9 mouse cellular contexts compared by ENCODE assay signal in genomic region chr12:108761209-108761608, GRCm38 (mm10). TPM values are rescaled to one million over a fixed set of nuclear protein-coding genes. Genes with fewer than 3 reads are reported as not detected.
DNase-seq lines count a peak whose midpoint lies in the region; ATAC-seq lines count a peak whose summit lies in the region.
"Had no signal": no experiment of that assay in that cellular context is flagged by ENCODE, and none has a peak within 500 bp of the region (broad histone marks: within the 10 kb centered on the region; RNA-seq: fewer than 3 reads in every experiment).

No protein-coding gene starts in this region.

- no peak overlapping the region for H3K9ac ChIP-seq in hindbrain, embryonic 12.5 days
- H3K9ac ChIP-seq: midbrain, embryonic 15.5 days had no signal

- peaks cover 3% of the 10 kb centered on the region for H3K36me3 ChIP-seq in megakaryocyte, embryonic 14.5 days (replicated peaks; ENCODE audit: low read length)
- H3K36me3 ChIP-seq in hindbrain, embryonic 12.5 days: no peaks in the 10 kb centered on the region
- no peaks in the 10 kb centered on the region for H3K36me3 ChIP-seq in hindbrain, embryonic 10.5 days
- H3K36me3 ChIP-seq: midbrain, embryonic 15.5 days had no signal

- peak overlapping the region; percentile 73 for H3K4me3 ChIP-seq in megakaryocyte, embryonic 14.5 days (replicated peaks)
- H3K4me3 ChIP-seq in hindbrain, embryonic 12.5 days: no peak overlapping the region
- no peak overlapping the region for H3K4me3 ChIP-seq in hindbrain, embryonic 10.5 days
- H3K4me3 ChIP-seq: midbrain, embryonic 15.5 days had no signal

- peak; percentile 59 to 67 for DNase-seq in B cell, adult 2 months
- peak; percentile 50 for DNase-seq in MEL-GATA-1-ER (ENCODE audit: extremely low read depth, low read depth)
- DNase-seq in kidney, postnatal 25 days: peak; percentile 23 to 67
- no peak for DNase-seq in hindbrain, embryonic 10.5 days (ENCODE audit: low spot score)
- no peak for DNase-seq in layer of hippocampus, postnatal 36 days

- no peak for ATAC-seq in megakaryocyte-erythroid progenitor cell, adult 5-6 weeks (replicated peaks; ENCODE audit: low FRiP score, low TSS enrichment, poor library complexity, severe bottlenecking)
- ATAC-seq in hindbrain, embryonic 12.5 days (ENCODE audit: low FRiP score): no peak
- ATAC-seq: midbrain, embryonic 15.5 days had no signal

- 77% methylated on average over 4 of the region's 4 CpGs for WGBS in hindbrain, embryonic 12.5 days
- WGBS in hindbrain, embryonic 10.5 days: 73% methylated on average over 4 of the region's 4 CpGs

- peaks cover 78% of the 10 kb centered on the region for H3K4me1 ChIP-seq in megakaryocyte, embryonic 14.5 days
- H3K4me1 ChIP-seq in hindbrain, embryonic 12.5 days: peaks cover 11% of the 10 kb centered on the region
- peaks cover 33% of the 10 kb centered on the region for H3K4me1 ChIP-seq in hindbrain, embryonic 10.5 days (replicated peaks)
- H3K4me1 ChIP-seq: midbrain, embryonic 15.5 days had no signal

- H3K9me3 ChIP-seq in megakaryocyte, embryonic 14.5 days: no peaks in the 10 kb centered on the region
- H3K9me3 ChIP-seq in hindbrain, embryonic 12.5 days (replicated peaks): no peaks in the 10 kb centered on the region
- no peaks in the 10 kb centered on the region for H3K9me3 ChIP-seq in hindbrain, embryonic 10.5 days
- H3K9me3 ChIP-seq: midbrain, embryonic 15.5 days had no signal

- H3K4me2 ChIP-seq in hindbrain, embryonic 12.5 days (replicated peaks): no peak overlapping the region
- H3K4me2 ChIP-seq: midbrain, embryonic 15.5 days had no signal

- no peak overlapping the region for H3K27ac ChIP-seq in hindbrain, embryonic 12.5 days
- no peak overlapping the region for H3K27ac ChIP-seq in hindbrain, embryonic 10.5 days
- H3K27ac ChIP-seq: midbrain, embryonic 15.5 days had no signal

- H3K27me3 ChIP-seq in megakaryocyte, embryonic 14.5 days (replicated peaks): no peaks in the 10 kb centered on the region
- H3K27me3 ChIP-seq in hindbrain, embryonic 12.5 days: no peaks in the 10 kb centered on the region
- H3K27me3 ChIP-seq in hindbrain, embryonic 10.5 days (ENCODE audit: insufficient read depth, poor library complexity, severe bottlenecking): no peaks in the 10 kb centered on the region
- H3K27me3 ChIP-seq: midbrain, embryonic 15.5 days had no signal

RNA-seq across cellular contexts. Expression of gene Yy1, which starts 31.6 kb away (rescaled TPM):
- 16.0 and 25.6 TPM in 2 replicates for polyA plus RNA-seq in megakaryocyte, embryonic 14.5 days (2012; ENCODE audit: insufficient read depth, low replicate concordance)
- total RNA-seq in megakaryocyte-erythroid progenitor cell, adult 5-6 weeks (2014; fragmentation: Nextera tagmentation): 52.3 and 58.0 TPM in 2 replicates
- 61.4 and 70.3 TPM in 2 replicates for total RNA-seq in megakaryocyte-erythroid progenitor cell, adult 5-6 weeks (2017)
- polyA plus RNA-seq in hindbrain, embryonic 12.5 days (2016; fragmentation: Nextera tagmentation; extraction: Ambion mirVana): 16.2 and 18.3 TPM in 2 replicates
- polyA plus RNA-seq in hindbrain, embryonic 10.5 days (2016; fragmentation: Nextera tagmentation; extraction: Ambion mirVana): 15.0 and 18.6 TPM in 2 replicates
- total RNA-seq in layer of hippocampus, postnatal 36 days (2021): 10 to 100 TPM; 52.1 to 55.8 TPM

RNA-seq across cellular contexts. Expression of gene Degs2, which starts 59.1 kb away (rescaled TPM):
- not detected in 2 replicates for polyA plus RNA-seq in megakaryocyte, embryonic 14.5 days (2012; ENCODE audit: insufficient read depth, low replicate concordance)
- total RNA-seq in megakaryocyte-erythroid progenitor cell, adult 5-6 weeks (2014; fragmentation: Nextera tagmentation): not detected in 2 replicates
- total RNA-seq in megakaryocyte-erythroid progenitor cell, adult 5-6 weeks (2017): not detected in 2 replicates
- polyA plus RNA-seq in hindbrain, embryonic 12.5 days (2016; fragmentation: Nextera tagmentation; extraction: Ambion mirVana): 1.7 and 2.2 TPM in 2 replicates
- polyA plus RNA-seq in hindbrain, embryonic 10.5 days (2016; fragmentation: Nextera tagmentation; extraction: Ambion mirVana): 1.6 and 2.1 TPM in 2 replicates
- 1 to 10 TPM; 4.1 to 5.0 TPM for total RNA-seq in layer of hippocampus, postnatal 36 days (2021)

Comparison
In these comparisons a context has a peak if more than half of its experiments do, and no peak if none do; other contexts are left out.
1. DNase-seq: peak in B cell, adult 2 months (2 of 2), MEL-GATA-1-ER (single experiment) and kidney, postnatal 25 days (2 of 2); none in hindbrain, embryonic 10.5 days (single experiment) and layer of hippocampus, postnatal 36 days (0 of 2).